Mouse (Mus musculus) heart, embryonic 10.5 days (tissue): ENCODE measurements around the gene Spata31d1a. TPM values are rescaled to one million over a fixed set of nuclear protein-coding genes. Genes with fewer than 3 reads are reported as not detected.
A peak's percentile ranks its signal among the peaks of the same experiment; 100 is the strongest.
"Not testable (repeated sequence)": the region's sequence is repeated elsewhere in the genome, so short reads cannot be mapped to it uniquely, and the experiment has no call there.

Experiments
- DNase-seq: peaks from one replicate; pipeline ENCODE4 v3.0.0-alpha.2; 2017; ENCODE audit warnings: low spot score
- H3K27ac ChIP-seq: fragments of 300-500 bp; sonication (generic); 2 replicates; pipeline ENCODE4 v1.5.1; 2016; ENCODE audit warnings: mild to moderate bottlenecking
- H3K27me3 ChIP-seq: fragments of 300-500 bp; sonication (generic); 2 replicates; pipeline ENCODE4 v1.6.1; 2016; ENCODE audit warnings: mild to moderate bottlenecking; ENCODE audit not compliant: poor library complexity, insufficient read depth, severe bottlenecking
- H3K36me3 ChIP-seq: fragments of 300-500 bp; sonication (generic); 2 replicates; pipeline ENCODE4 v1.6.1; 2016; ENCODE audit warnings: mild to moderate bottlenecking, moderate library complexity
- H3K4me1 ChIP-seq: fragments of 300-500 bp; sonication (generic); 2 replicates; pipeline ENCODE4 v1.6.1; 2016; ENCODE audit warnings: mild to moderate bottlenecking
- H3K4me3 ChIP-seq: fragments of 300-500 bp; sonication (generic); 2 replicates; pipeline ENCODE4 v1.5.1; 2016; ENCODE audit warnings: mild to moderate bottlenecking, moderate library complexity
- H3K9me3 ChIP-seq: fragments of 300-500 bp; sonication (generic); 2 replicates; pipeline ENCODE4 v1.6.1; 2016; ENCODE audit warnings: mild to moderate bottlenecking, moderate library complexity
- whole genome bisulfite sequencing: fragments of 180-500 bp; shearing (Covaris S2); methylation state at CpG from one replicate; pipeline ENCODE4 v1.1.7; 2016; 5-methylcytosine and 5-hydroxymethylcytosine counted together
- polyA plus RNA-seq: library from polyadenylated mRNA; unstranded; fragments of >200 nt; fragmentation: Nextera tagmentation; extraction: Ambion mirVana; gene quantifications from 2 replicates; pipeline ENCODE4 v1.2.1, GENCODE M21; 2016

Spata31d1a gene
- polyA plus RNA-seq: 0.02 and 0.05 TPM in 2 replicates

DNA sequence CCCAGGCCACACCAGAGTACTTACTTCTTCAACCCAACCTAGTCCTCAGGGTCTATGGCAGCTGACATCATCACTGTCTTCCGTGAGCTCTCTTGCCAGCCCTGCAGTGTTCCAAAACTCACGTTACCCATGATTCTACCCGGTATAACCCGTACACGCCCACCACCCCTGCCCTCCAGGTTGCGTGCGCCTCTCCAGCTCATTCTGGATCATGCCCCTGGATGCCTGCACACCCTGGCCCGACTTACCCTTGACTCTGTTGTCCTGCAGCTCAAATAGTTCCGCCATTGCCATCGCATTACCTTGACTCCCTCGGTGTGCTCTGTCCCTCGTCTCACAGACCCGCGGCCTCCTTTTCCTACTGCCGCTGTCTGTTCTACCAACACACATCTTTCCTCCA lies at the start of gene Spata31d1a:
Spata31d1a (minus strand) TSS at position 101 of the 400 bp plus-strand sequence.
- H3K4me3 ChIP-seq: no peak within 1 kb of the TSS
- WGBS: 78% methylated on average over 15 of the region's 15 CpGs
- no peaks in the 10 kb centered on the region for H3K4me1 ChIP-seq
- no peaks in the 10 kb centered on the region for H3K9me3 ChIP-seq
- H3K27ac ChIP-seq: no peak within 1 kb of the TSS
- DNase-seq: no peak
- H3K27me3 ChIP-seq: peaks cover 19% of the 10 kb centered on the region
- H3K36me3 ChIP-seq: no peaks in the 10 kb centered on the region

DNA sequence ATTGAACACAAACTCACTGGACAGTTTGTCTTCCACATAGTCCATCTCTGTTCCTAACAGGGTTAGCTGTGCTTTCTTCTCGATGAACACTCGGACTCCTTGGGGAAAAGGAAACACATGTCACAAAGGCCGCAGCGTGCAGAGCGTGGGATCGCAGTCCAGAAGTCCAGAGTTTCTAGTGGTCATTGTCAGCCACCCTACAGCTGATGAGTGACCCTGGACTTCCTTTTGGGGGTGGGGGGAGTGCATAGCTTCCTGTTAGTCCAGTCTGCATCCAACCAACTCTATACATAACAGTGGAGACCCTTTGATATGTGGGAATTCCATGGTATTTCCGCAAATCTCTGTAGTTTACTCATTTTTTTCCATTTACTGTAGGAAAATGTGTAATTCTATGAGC lies 46.8 kb upstream of the Spata31d1a start:
- Histone ChIP-seq H3K4me3 (no peak overlapping the region), H3K4me1 (0 out of 2 replicates have a peak, but pooled peaks cover 3% of the 10 kb centered on the region), H3K36me3 (peaks cover 84% of the 10 kb centered on the region), H3K27ac (no peak overlapping the region), H3K9me3 (no peaks in the 10 kb centered on the region), H3K27me3 (no peaks in the 10 kb centered on the region)
- 77% methylated on average over 7 of the region's 7 CpGs for WGBS
- no peak for DNase-seq

DNA sequence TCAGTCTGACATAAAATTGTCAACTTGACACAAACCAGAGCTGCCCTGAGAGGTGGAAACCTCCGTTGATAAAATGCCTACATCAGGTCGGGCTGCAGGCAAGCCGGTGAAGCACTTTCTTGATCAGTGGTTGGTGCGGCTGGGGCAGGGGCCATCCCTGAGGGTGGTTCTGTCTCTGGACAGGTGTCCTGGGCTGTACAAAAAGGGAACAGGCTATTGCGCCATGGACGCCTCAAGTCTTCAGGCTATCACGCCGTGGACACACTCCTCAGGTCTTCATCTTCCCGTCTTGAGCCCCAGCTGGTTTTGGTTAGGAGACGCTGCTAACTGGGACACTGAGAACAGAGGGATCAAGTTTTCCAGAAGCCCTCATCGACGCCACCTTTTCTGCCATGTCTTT lies 40.2 kb upstream of the Spata31d1a start:
- 65% methylated on average over 12 of the region's 12 CpGs for WGBS
- no peak overlapping the region for H3K27ac ChIP-seq

DNA sequence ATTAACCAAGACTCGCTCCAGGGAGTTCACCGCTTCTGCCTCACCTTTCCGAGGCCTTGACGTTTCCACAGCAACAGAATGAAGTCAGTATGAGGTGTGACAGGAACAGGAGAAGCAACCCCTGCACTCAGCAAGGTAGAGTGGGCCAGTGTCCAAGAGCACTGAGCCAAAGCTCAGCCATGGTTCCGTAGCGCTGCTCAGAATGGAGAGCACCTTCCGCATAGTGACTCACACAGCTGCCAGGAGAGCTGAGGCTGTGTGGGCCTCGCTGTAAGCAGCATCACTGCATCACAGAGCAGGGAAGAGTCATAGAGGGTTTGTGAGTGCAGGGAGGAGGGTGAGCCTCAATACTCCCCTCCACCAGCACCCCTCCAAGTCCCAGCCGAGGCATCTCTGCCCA lies 36.6 kb upstream of the Spata31d1a start, which contains the start of gene 1700014D04Rik:
1700014D04Rik (minus strand) TSS at position 42 of the 400 bp plus-strand sequence.
- Histone ChIP-seq H3K27ac (no peak within 1 kb of the TSS), H3K4me1 (peaks cover 12% of the 10 kb centered on the region), H3K4me3 (no peak within 1 kb of the TSS), H3K27me3 (no peaks in the 10 kb centered on the region), H3K9me3 (no peaks in the 10 kb centered on the region), H3K36me3 (no peaks in the 10 kb centered on the region)
- 83% methylated on average over 9 of the region's 9 CpGs for WGBS
- no peak for DNase-seq

More for the DNA sequence above, 40.2 kb upstream of the Spata31d1a start:
- no peak for DNase-seq
- Histone ChIP-seq H3K4me3 (no peak overlapping the region), H3K36me3 (peaks cover 27% of the 10 kb centered on the region), H3K9me3 (no peaks in the 10 kb centered on the region), H3K4me1 (peaks cover 15% of the 10 kb centered on the region), H3K27me3 (no peaks in the 10 kb centered on the region)

DNA sequence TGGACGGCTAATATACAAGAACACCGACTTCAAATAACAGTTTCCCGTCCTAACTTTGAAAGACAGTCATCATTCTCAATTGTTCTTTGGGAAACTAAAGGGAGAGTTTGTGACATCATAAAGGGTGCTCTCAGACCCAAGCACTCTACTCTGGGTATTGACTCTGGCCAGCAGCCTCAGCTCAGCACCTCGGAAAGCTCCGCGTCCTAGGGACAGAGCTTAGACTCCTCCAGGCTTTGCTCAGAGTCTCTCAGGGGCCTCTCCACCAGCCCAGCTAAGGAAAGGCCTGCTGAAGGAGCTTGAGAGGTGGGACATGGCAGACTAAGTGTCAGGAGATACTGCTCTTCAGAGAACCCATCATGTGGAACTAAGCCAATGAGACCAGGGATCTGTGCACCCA lies 36.0 kb upstream of the Spata31d1a start:
- H3K36me3 ChIP-seq: no peaks in the 10 kb centered on the region
- no peaks in the 10 kb centered on the region for H3K9me3 ChIP-seq
- WGBS: 63% methylated on average over 6 of the region's 6 CpGs
- H3K4me1 ChIP-seq: peaks cover 12% of the 10 kb centered on the region
- H3K27me3 ChIP-seq: no peaks in the 10 kb centered on the region
- H3K27ac ChIP-seq: no peak overlapping the region
- no peak overlapping the region for H3K4me3 ChIP-seq
- no peak for DNase-seq

DNA sequence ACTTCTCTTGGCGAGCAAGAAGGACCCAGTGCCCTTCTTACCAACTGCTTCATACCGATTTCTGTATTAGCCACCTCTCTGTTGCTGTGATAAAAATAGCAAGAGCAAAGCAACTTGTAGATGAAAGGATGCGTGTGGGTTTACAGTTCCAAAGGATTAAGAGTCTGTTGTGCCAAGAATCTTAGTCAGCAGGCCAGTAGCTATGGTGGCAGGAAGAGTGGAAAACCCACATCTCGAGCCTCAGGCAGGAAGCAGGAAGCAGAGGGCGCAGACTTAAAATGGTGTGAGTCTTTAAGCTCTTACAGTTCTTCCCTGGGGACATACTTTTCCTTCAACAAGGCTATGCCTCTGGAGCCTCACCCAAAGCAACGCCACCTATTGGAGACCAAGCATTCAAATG lies 35.3 kb upstream of the Spata31d1a start:
- DNase-seq: no peak
- Histone ChIP-seq H3K4me1 (peaks cover 6% of the 10 kb centered on the region; the same call in 1 of the 2 replicates), H3K27me3 (no peaks in the 10 kb centered on the region), H3K27ac (no peak overlapping the region), H3K4me3 (no peak overlapping the region), H3K36me3 (no peaks in the 10 kb centered on the region), H3K9me3 (no peaks in the 10 kb centered on the region)
- 83% methylated on average over 6 of the region's 6 CpGs for WGBS

DNA sequence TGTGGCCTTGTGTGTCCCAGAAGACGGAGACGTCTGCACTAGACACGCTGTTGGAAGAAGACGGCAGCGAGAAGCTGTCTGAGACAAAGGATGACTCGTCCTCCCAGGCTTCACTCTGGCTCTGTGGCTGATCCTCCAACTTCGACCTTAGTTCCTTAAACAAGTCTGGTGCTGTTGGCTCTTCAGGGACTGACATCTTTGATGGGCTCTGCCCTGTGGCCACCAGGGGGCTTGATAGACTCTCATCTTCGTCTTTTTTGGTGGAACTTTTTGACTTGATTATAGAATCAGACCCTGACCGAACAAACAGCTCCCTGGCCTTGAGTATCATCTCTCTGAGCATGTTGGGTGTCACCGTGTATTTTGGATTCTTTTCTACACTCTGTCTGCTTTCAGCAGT lies 31.6 kb upstream of the Spata31d1a start:
- 73% methylated on average over 10 of the region's 10 CpGs for WGBS
- DNase-seq: no peak
- no peaks in the 10 kb centered on the region for H3K36me3 ChIP-seq
- H3K27ac ChIP-seq: no peak overlapping the region
- H3K4me3 ChIP-seq: no peak overlapping the region
- H3K4me1 ChIP-seq: no peaks in the 10 kb centered on the region
- H3K27me3 ChIP-seq: no peaks in the 10 kb centered on the region
- no peaks in the 10 kb centered on the region for H3K9me3 ChIP-seq

DNA sequence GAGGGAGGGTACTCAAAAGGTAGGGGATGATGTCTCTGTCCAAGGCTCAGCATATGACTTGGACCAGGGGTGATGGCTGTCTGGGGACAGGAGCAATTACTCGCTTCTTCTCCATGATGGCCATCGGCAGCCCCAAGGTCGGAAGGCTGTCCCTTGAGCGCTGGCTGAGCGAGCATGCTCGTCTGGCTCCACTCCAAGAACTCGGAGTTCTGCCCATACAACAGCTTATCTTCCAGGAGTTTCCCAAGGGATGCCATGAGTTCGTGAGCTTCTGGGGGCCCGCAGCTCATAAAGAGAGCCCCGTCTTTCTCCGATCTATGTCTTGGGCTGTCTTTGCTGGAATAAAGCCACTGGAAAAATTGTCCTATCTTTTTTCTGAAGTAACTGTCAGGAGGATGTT lies 31.0 kb upstream of the Spata31d1a start:
- no peak overlapping the region for H3K4me3 ChIP-seq
- no peaks in the 10 kb centered on the region for H3K27me3 ChIP-seq
- H3K4me1 ChIP-seq: no peaks in the 10 kb centered on the region
- DNase-seq: no peak
- WGBS: 84% methylated on average over 11 of the region's 11 CpGs
- H3K36me3 ChIP-seq: no peaks in the 10 kb centered on the region
- H3K9me3 ChIP-seq: no peaks in the 10 kb centered on the region
- H3K27ac ChIP-seq: no peak overlapping the region

DNA sequence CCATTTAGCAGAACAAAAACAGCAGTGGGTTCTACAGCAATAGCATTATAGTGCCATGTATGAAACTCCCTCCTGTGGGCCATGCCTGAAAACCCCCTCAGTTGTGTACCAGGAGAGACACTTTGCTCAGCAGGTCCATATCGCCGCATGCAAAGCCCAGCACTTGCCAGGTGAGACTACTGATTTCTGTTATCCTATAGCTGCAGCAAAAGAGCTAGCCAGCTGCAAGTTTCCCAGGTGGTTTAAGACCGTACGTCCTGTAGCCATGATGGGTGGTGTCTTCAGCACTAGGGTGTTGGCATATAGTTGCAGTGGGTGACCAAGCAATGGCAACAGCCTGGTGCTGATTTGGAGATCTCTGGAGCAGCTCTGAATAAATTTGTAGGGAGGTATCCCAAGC lies 29.3 kb upstream of the Spata31d1a start:
- Histone ChIP-seq H3K4me1 (0 out of 2 replicates have a peak, but pooled peaks cover 3% of the 10 kb centered on the region), H3K27me3 (no peaks in the 10 kb centered on the region), H3K36me3 (no peaks in the 10 kb centered on the region), H3K27ac (no peak overlapping the region), H3K9me3 (no peaks in the 10 kb centered on the region), H3K4me3 (no peak overlapping the region)
- no peak for DNase-seq
- WGBS: 77% methylated on average over 4 of the region's 4 CpGs

DNA sequence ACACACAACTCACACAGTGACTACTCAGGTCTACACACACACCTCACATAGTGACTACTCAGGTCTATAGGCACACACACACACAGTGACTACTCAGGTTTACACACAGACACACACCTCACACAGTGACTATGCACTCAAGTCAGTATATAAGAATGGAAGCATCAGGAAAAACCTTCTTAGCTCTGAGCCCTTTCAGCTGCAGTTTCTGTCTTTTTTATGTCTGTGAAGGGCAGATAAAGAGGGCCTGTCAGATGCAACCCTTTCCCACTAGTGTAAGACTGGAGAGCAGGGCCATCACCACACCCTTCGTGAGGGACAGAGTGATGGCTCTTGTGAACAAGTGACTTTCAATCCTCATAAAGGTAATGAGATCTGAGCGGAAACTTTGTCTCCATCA lies 28.3 kb upstream of the Spata31d1a start:
- WGBS: 68% methylated on average over 2 of the region's 2 CpGs
- DNase-seq: no peak
- H3K9me3 ChIP-seq: no peaks in the 10 kb centered on the region
- H3K27ac ChIP-seq: 0 out of 2 replicates have a peak overlapping the region, but pooled peaks have one; percentile 18
- 0 out of 2 replicates have a peak, but pooled peaks cover 3% of the 10 kb centered on the region for H3K4me1 ChIP-seq
- H3K36me3 ChIP-seq: no peaks in the 10 kb centered on the region
- no peak overlapping the region for H3K4me3 ChIP-seq
- H3K27me3 ChIP-seq: no peaks in the 10 kb centered on the region

DNA sequence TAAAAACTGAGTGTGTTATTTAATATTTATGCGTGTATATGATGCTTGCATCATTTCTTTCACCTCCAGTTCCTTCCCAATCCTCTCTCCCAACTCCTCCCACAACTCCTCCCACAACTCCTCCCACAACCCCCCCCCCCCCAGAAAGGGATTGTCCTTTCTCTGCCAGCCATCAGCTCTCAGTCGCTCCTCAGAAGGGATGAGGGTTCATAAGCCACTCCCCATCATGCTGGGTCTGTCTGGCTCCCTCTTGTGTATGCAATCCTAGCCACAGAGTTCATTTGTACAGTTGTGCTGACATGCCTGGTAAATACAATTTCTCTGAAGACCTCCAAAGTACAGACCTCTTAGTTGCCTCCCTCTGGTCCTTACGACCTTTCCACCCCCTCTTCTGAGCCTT lies 25.1 kb upstream of the Spata31d1a start:
- peak; percentile 82 for DNase-seq
- H3K4me1 ChIP-seq: peaks cover 6% of the 10 kb centered on the region; the same call in 1 of the 2 replicates
- H3K36me3 ChIP-seq: no peaks in the 10 kb centered on the region
- H3K27me3 ChIP-seq: 0 out of 2 replicates have a peak, but pooled peaks cover 3% of the 10 kb centered on the region
- WGBS: 31% methylated on average over 3 of the region's 3 CpGs
- H3K27ac ChIP-seq: no peak overlapping the region; the same call in 1 of the 2 replicates
- no peak overlapping the region for H3K4me3 ChIP-seq
- H3K9me3 ChIP-seq: no peaks in the 10 kb centered on the region

DNA sequence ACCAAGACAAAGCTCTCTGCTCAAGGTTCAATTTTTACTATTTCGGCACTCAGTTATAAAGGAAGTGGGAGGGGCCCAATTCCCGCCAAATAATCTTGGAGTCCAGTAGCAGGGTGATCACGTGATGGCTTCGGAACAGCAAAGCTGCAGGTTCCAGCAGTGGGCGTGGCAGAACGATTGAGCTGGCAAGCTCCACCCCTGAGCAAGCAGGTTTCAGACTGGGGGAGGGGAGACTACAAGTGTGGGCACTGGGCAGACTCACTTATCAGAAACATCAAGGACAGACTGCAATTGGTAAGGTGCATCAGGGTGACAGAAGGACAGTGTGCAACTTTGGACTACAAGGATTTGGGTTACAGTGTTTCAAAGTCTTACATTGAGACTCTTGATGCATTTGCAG lies 24.2 kb upstream of the Spata31d1a start:
- not testable (repeated sequence) for H3K9me3 ChIP-seq, DNase-seq, H3K36me3 ChIP-seq, H3K27ac ChIP-seq, H3K4me1 ChIP-seq, H3K4me3 ChIP-seq, H3K27me3 ChIP-seq
- 35% methylated on average over 6 of the region's 6 CpGs for WGBS

DNA sequence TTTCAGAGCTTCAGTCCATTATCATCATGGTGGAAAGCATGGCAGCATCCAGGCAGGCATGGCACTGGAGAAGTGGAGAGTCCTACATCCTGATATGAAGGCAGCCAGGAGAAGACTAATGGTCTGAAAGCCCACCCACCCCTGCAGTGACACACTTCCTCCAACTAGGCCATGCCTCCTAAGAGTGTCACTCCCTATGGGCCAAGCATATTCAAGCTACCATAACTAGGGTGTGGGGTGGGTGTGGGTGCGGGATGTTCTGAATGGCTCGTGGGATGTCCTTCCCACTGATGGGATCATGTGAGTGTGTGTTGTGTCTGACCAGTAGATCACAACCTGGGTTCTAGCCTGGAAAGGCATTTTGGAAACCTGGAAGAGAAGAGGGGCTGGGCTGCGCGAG lies 23.8 kb upstream of the Spata31d1a start:
- no peaks in the 10 kb centered on the region for H3K36me3 ChIP-seq
- WGBS: 73% methylated on average over 4 of the region's 4 CpGs
- H3K4me3 ChIP-seq: no peak overlapping the region
- peaks cover 14% of the 10 kb centered on the region; the same call in 1 of the 2 replicates for H3K27me3 ChIP-seq
- no peak for DNase-seq
- no peak overlapping the region for H3K27ac ChIP-seq
- H3K9me3 ChIP-seq: no peaks in the 10 kb centered on the region
- H3K4me1 ChIP-seq: peaks cover 6% of the 10 kb centered on the region; the same call in 1 of the 2 replicates

DNA sequence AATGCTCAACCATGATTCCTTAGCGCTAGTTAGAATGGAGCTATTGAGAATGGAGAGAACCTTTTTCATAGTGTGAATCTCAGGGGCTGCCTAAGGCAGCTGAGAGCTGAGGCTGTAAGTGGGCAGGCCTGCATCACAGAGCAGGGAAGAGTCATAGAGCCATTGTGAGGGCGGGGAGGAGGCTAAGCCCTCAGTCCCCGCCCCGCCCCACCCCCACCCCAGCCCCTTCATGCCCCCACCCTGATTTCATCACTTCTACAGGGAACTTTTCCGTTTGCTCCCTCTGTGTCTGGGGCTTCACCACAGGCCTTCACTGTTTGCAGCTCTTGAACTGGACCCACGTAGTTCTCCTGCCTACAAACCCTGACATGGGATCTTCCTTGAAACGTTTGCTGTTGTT lies 21.5 kb upstream of the Spata31d1a start, which contains the start of gene Spata31d1d:
Spata31d1d (minus strand) TSS at position 101 of the 400 bp plus-strand sequence.
- Histone ChIP-seq H3K9me3 (no peaks in the 10 kb centered on the region), H3K4me1 (peaks cover 17% of the 10 kb centered on the region), H3K27ac (no peak within 1 kb of the TSS), H3K4me3 (no peak within 1 kb of the TSS), H3K27me3 (peaks cover 31% of the 10 kb centered on the region), H3K36me3 (no peaks in the 10 kb centered on the region)
- no peak for DNase-seq
- 42% methylated on average over 7 of the region's 7 CpGs for WGBS
